Mouse (Mus musculus) midbrain, embryonic 16.5 days (tissue): ENCODE measurements at regions not wholly inside any gene's neighbourhood (a gene's known extent, or its start where the extent isn't known, plus 50 kb on each side); places are given as distances from the start of the nearest gene placed in this dataset.

Experiments
- ATAC-seq: fragments of 200-750 bp; cut with Nextera tagmentation; 2 replicates; pipeline ENCODE4 v1.8.0; 2017; ENCODE audit warnings: moderate TSS enrichment
- H3K27ac ChIP-seq: fragments of 300-500 bp; sonication (generic); 2 replicates; pipeline ENCODE4 v1.5.1; 2014; ENCODE audit warnings: mild to moderate bottlenecking, low read length, mixed read lengths
- H3K27me3 ChIP-seq: fragments of 300-500 bp; sonication (generic); 2 replicates; pipeline ENCODE4 v1.6.1; 2014; ENCODE audit warnings: low read depth, low read length, mixed read lengths; ENCODE audit not compliant: control insufficient read depth, insufficient read depth
- H3K36me3 ChIP-seq: fragments of 300-500 bp; sonication (generic); 2 replicates; pipeline ENCODE4 v1.6.1; 2014; ENCODE audit warnings: mild to moderate bottlenecking, low read length, moderate library complexity, mixed read lengths; ENCODE audit not compliant: control insufficient read depth, insufficient read depth
- H3K4me1 ChIP-seq: fragments of 300-500 bp; sonication (generic); 2 replicates; pipeline ENCODE4 v1.6.1; 2014; ENCODE audit warnings: mild to moderate bottlenecking, low read length, mixed read lengths; ENCODE audit not compliant: control insufficient read depth, insufficient read depth
- H3K4me2 ChIP-seq: fragments of 300-500 bp; sonication (generic); 2 replicates; pipeline ENCODE4 v1.6.1; 2014; ENCODE audit warnings: mild to moderate bottlenecking, low read length, mixed read lengths
- H3K4me3 ChIP-seq: fragments of 300-500 bp; sonication (generic); 2 replicates; pipeline ENCODE4 v1.5.1; 2014; ENCODE audit warnings: low read depth, mild to moderate bottlenecking, low read length, moderate library complexity, mixed read lengths
- H3K9ac ChIP-seq: fragments of 300-500 bp; sonication (generic); 2 replicates; pipeline ENCODE4 v1.6.1; 2014; ENCODE audit warnings: low read depth, low read length, mixed read lengths
- H3K9me3 ChIP-seq: fragments of 300-500 bp; sonication (generic); replicated peaks from 2 replicates; pipeline ENCODE4 v1.6.1; 2014; ENCODE audit warnings: mild to moderate bottlenecking, low read length, mixed read lengths; ENCODE audit not compliant: control insufficient read depth, poor library complexity, severe bottlenecking
- WGBS: fragments of 180-500 bp; shearing (Covaris S2); extraction: QIAGEN DNeasy Blood & Tissue Kit; methylation state at CpG from one replicate; pipeline ENCODE4 v1.1.7; 2014; 5-methylcytosine and 5-hydroxymethylcytosine counted together

- no peak for ATAC-seq
- no peaks in the 10 kb centered on the region for H3K27me3 ChIP-seq
- H3K4me2 ChIP-seq, result no peak overlapping the region
- no peaks in the 10 kb centered on the region for H3K4me1 ChIP-seq
- H3K27ac ChIP-seq, result no peak overlapping the region
- H3K9me3 ChIP-seq, result no peaks in the 10 kb centered on the region
- H3K4me3 ChIP-seq, result no peak overlapping the region
- no peak overlapping the region for H3K9ac ChIP-seq
- H3K36me3 ChIP-seq, result no peaks in the 10 kb centered on the region
- whole genome bisulfite sequencing, result 69% methylated on average over 3 of the region's 3 CpGs
Measured at GRCm38 (mm10) chr15:60132701-60133100, 116.3 kb upstream of the 4933412E24Rik start.

- no peak for ATAC-seq
- Histone ChIP-seq H3K4me3 (no peak overlapping the region), H3K27me3 (no peaks in the 10 kb centered on the region), H3K4me1 (no peaks in the 10 kb centered on the region), H3K9me3 (no peaks in the 10 kb centered on the region), H3K4me2 (no peak overlapping the region), H3K27ac (no peak overlapping the region), H3K9ac (no peak overlapping the region), H3K36me3 (no peaks in the 10 kb centered on the region)
- 98% methylated on average over 3 of the region's 3 CpGs for WGBS
Measured at GRCm38 (mm10) chr15:60124461-60124860, 108.0 kb upstream of the 4933412E24Rik start.

- H3K27ac ChIP-seq, result no peak overlapping the region
- no peak for ATAC-seq
- WGBS, result 100% methylated on average over 1 of the region's 1 CpGs
Measured at GRCm38 (mm10) chr15:60119926-60120325, 103.5 kb upstream of the 4933412E24Rik start.

GRCm38 (mm10) chr15:60111885-60112284 lies 95.5 kb upstream of the 4933412E24Rik start:
- H3K27me3 ChIP-seq, result no peaks in the 10 kb centered on the region
- WGBS, result 88% methylated on average over 3 of the region's 3 CpGs
- H3K36me3 ChIP-seq, result no peaks in the 10 kb centered on the region
- no peaks in the 10 kb centered on the region for H3K4me1 ChIP-seq
- no peak overlapping the region for H3K4me2 ChIP-seq
- H3K27ac ChIP-seq, result no peak overlapping the region
- H3K4me3 ChIP-seq, result no peak overlapping the region
- ATAC-seq, result no peak
- H3K9ac ChIP-seq, result no peak overlapping the region
- no peaks in the 10 kb centered on the region for H3K9me3 ChIP-seq

More at GRCm38 (mm10) chr15:60119926-60120325, 103.5 kb upstream of the 4933412E24Rik start:
- Histone ChIP-seq H3K9me3 (no peaks in the 10 kb centered on the region), H3K4me3 (no peak overlapping the region), H3K27me3 (no peaks in the 10 kb centered on the region), H3K4me2 (no peak overlapping the region), H3K4me1 (no peaks in the 10 kb centered on the region), H3K9ac (no peak overlapping the region), H3K36me3 (no peaks in the 10 kb centered on the region)

- Histone ChIP-seq H3K9me3 (no peaks in the 10 kb centered on the region), H3K9ac (no peak overlapping the region), H3K27me3 (no peaks in the 10 kb centered on the region), H3K4me1 (no peaks in the 10 kb centered on the region), H3K4me2 (no peak overlapping the region), H3K4me3 (no peak overlapping the region), H3K27ac (no peak overlapping the region), H3K36me3 (no peaks in the 10 kb centered on the region)
- WGBS, result 80% methylated on average over 4 of the region's 4 CpGs
- no peak for ATAC-seq
Measured at GRCm38 (mm10) chr15:60111046-60111445, 94.6 kb upstream of the 4933412E24Rik start.

- no peak overlapping the region for H3K4me2 ChIP-seq
- no peaks in the 10 kb centered on the region for H3K4me1 ChIP-seq
- H3K4me3 ChIP-seq, result no peak overlapping the region
- no peaks in the 10 kb centered on the region for H3K27me3 ChIP-seq
- H3K9ac ChIP-seq, result no peak overlapping the region
- H3K36me3 ChIP-seq, result no peaks in the 10 kb centered on the region
- 83% methylated on average over 2 of the region's 2 CpGs for WGBS
- ATAC-seq, result no peak
- no peak overlapping the region for H3K27ac ChIP-seq
- H3K9me3 ChIP-seq, result no peaks in the 10 kb centered on the region
Measured at GRCm38 (mm10) chr15:60104126-60104525, 87.7 kb upstream of the 4933412E24Rik start.

- Histone ChIP-seq H3K9ac (no peak overlapping the region), H3K9me3 (no peaks in the 10 kb centered on the region), H3K4me2 (no peak overlapping the region), H3K4me3 (no peak overlapping the region), H3K4me1 (peaks cover 2% of the 10 kb centered on the region; the same call in 1 of the 2 replicates), H3K36me3 (no peaks in the 10 kb centered on the region), H3K27me3 (no peaks in the 10 kb centered on the region), H3K27ac (no peak overlapping the region)
- no peak for ATAC-seq
- WGBS, result 77% methylated on average over 4 of the region's 4 CpGs
Measured at GRCm38 (mm10) chr15:60101485-60102280, 85.3 kb upstream of the 4933412E24Rik start.

- Histone ChIP-seq H3K4me3 (no peak overlapping the region), H3K4me1 (peaks cover 2% of the 10 kb centered on the region; the same call in 1 of the 2 replicates), H3K36me3 (no peaks in the 10 kb centered on the region), H3K9me3 (no peaks in the 10 kb centered on the region), H3K27ac (no peak overlapping the region), H3K4me2 (no peak overlapping the region), H3K27me3 (no peaks in the 10 kb centered on the region), H3K9ac (no peak overlapping the region)
- WGBS, result 10% methylated on average over 4 of the region's 4 CpGs
- peak; percentile 84; the same call in 1 of the 2 replicates for ATAC-seq
Measured at GRCm38 (mm10) chr15:60097141-60097540, 80.7 kb upstream of the 4933412E24Rik start.

GRCm38 (mm10) chr15:60096131-60096530 lies 79.7 kb upstream of the 4933412E24Rik start:
- Histone ChIP-seq H3K4me3 (no peak overlapping the region), H3K27me3 (no peaks in the 10 kb centered on the region), H3K4me1 (peaks cover 2% of the 10 kb centered on the region; the same call in 1 of the 2 replicates), H3K4me2 (no peak overlapping the region), H3K9ac (no peak overlapping the region), H3K9me3 (no peaks in the 10 kb centered on the region), H3K36me3 (no peaks in the 10 kb centered on the region), H3K27ac (no peak overlapping the region)
- WGBS, result 85% methylated on average over 4 of the region's 4 CpGs
- ATAC-seq, result no peak
